Mouse (Mus musculus): Measurements from ENCODE around the gene Cdc34.

GRCm38 (mm10) chr10:79636287-79636686 lies 45.7 kb upstream of the Cdc34 start:
- TF ChIP-seq GATA1 (IDR thresholded peaks at IDR 0.05; ENCODE audit: borderline replicate concordance, low read length) (no peak), FLI1 (IDR thresholded peaks at IDR 0.05; ENCODE audit: low read length) (no peak)
